Mouse (Mus musculus) G1E (cell line): ENCODE results near the gene Olfr1347. TPM values are rescaled to one million over a fixed set of nuclear protein-coding genes. Genes with fewer than 3 reads are reported as not detected.

Experiments
- ATAC-seq: 2 replicates; pipeline ENCODE4 v1.8.0; 2016; ENCODE audit warnings: mild to moderate bottlenecking; ENCODE audit not compliant: insufficient number of reproducible peaks, poor library complexity, low FRiP score, severe bottlenecking; ENCODE audit errors: extremely low read depth
- DNase-seq: peaks from one replicate; pipeline ENCODE4 v3.0.0; 2012; ENCODE audit warnings: low spot score
- H3K27me3 ChIP-seq: 2 replicates; pipeline ENCODE4 v1.6.1; 2012; ENCODE audit warnings: mild to moderate bottlenecking, low read length, inconsistent platforms; ENCODE audit not compliant: insufficient read depth
- H3K36me3 ChIP-seq: replicated peaks from 2 replicates; pipeline ENCODE3; 2012; ENCODE audit warnings: mild to moderate bottlenecking, inconsistent platforms
- H3K4me1 ChIP-seq: 2 replicates; pipeline ENCODE4 v1.6.1; 2012; ENCODE audit warnings: low read depth, low read length, inconsistent platforms, mixed read lengths; ENCODE audit not compliant: insufficient read depth
- H3K4me3 ChIP-seq: 2 replicates; pipeline ENCODE4 v1.5.1; 2012; ENCODE audit warnings: low read depth, mild to moderate bottlenecking, inconsistent platforms, low read length, moderate library complexity, mixed read lengths
- H3K9me3 ChIP-seq: replicated peaks from 2 replicates; pipeline ENCODE4 v1.6.1; 2012; ENCODE audit warnings: inconsistent platforms
- CTCF ChIP-seq: IDR thresholded peaks from 2 replicates; pipeline ENCODE4 v1.5.1; 2012; ENCODE audit warnings: low read depth, low read length, inconsistent platforms, mixed read lengths
- GATA1 ChIP-seq: IDR thresholded peaks from 2 replicates; pipeline ENCODE4 v1.6.1; 2012; ENCODE audit warnings: borderline replicate concordance, low read length, inconsistent platforms, mixed read lengths
- GATA2 ChIP-seq: IDR thresholded peaks from 2 replicates; pipeline ENCODE4 v1.6.1; 2012; ENCODE audit warnings: low read depth, low read length, inconsistent platforms, borderline replicate concordance
- POLR2AphosphoS5 ChIP-seq: IDR thresholded peaks from 2 replicates; pipeline ENCODE4 v1.6.1; 2012; ENCODE audit warnings: low read depth, low read length, inconsistent platforms; ENCODE audit not compliant: insufficient replicate concordance
- TAL1 ChIP-seq: conservative IDR thresholded peaks from 2 replicates; pipeline ENCODE4 v1.6.1; 2012; ENCODE audit warnings: low read depth, low read length, inconsistent platforms, mixed read lengths
- polyA plus RNA-seq: library from polyadenylated mRNA; stranded (reverse); fragments of >175 nt; gene quantifications from 2 replicates; pipeline ENCODE4 v1.2.3, GENCODE M21; 2012
- total RNA-seq, 2 experiments: library from RNA; stranded (forward) in 1 of 2; stranded (reverse) in 1 of 2; fragments of 200-1000 nt in 1 of 2; fragments of >200 nt in 1 of 2; fragmentation: Nextera tagmentation in 1 of 2; gene quantifications; 2 replicates each; pipeline ENCODE4 v1.2.3; 2014 to 2017

Olfr1347 gene
- total and polyA plus RNA-seq, 3 experiments, result 0.33 TPM; not detected in 2

DNA sequence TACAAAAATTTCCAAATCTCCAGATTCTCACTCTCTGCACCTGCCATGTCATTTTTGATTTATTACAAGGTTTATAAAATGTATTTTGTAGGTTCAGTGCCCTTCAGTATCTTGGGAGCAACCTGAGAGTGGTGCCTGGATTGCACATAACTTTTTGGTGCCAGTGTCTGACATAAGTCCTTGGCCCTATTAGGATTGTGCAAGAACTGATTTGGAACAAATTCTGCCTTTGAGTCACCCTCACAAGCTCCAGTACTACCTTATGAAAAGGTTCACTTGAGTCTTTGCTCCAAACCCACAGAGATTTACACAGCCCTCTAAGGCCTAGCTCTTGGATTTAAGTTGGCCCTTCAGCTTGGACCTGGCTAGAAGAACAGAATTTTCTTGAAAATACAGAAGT lies 32.6 kb downstream of the Olfr1347 start, which contains the start of gene Olfr1346:
Olfr1346 (plus strand) TSS at position 151 of the 400 bp plus-strand sequence.
- Histone ChIP-seq H3K9me3 (no peaks in the 10 kb centered on the region), H3K4me1 (no peaks in the 10 kb centered on the region), H3K36me3 (no peaks in the 10 kb centered on the region), H3K27me3 (no peaks in the 10 kb centered on the region), H3K4me3 (no peak within 1 kb of the TSS)
- ATAC-seq (no peak), DNase-seq (no peak)
- no peak for TF ChIP-seq CTCF
- no peak for TF ChIP-seq GATA1
- no peak for TF ChIP-seq TAL1
- TF ChIP-seq GATA2, result no peak
- TF ChIP-seq POLR2AphosphoS5, result no peak

DNA sequence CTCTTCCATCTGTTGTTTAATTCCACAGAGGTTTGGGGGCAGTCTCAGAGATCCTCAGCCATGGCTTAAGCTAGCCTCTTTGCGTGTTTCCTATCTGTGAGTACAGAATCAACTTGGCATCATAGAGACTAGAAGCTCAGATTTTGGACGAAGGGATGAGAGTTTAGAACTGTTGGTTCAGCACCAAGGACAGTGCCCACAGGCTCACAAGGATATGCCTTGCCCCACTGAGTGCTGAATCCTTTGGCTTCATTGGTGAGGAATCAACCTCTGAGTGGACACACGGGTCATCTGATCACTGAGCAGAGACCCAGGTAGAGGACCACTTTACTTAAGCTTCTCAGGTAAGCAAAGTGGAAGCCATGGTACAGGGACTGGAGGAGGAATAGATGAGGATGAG lies 43.2 kb downstream of the Olfr1347 start:
- no peaks in the 10 kb centered on the region for H3K4me1 ChIP-seq
- DNase-seq (no peak), ATAC-seq (no peak; the same call in 1 of the 2 replicates)
- no peak overlapping the region for H3K4me3 ChIP-seq
- TF ChIP-seq GATA1, result no peak
- no peak for TF ChIP-seq POLR2AphosphoS5
- no peak for TF ChIP-seq GATA2
- no peak for TF ChIP-seq TAL1
- TF ChIP-seq CTCF, result no peak
- H3K9me3 ChIP-seq, result no peaks in the 10 kb centered on the region
- no peaks in the 10 kb centered on the region for H3K27me3 ChIP-seq
- H3K36me3 ChIP-seq, result no peaks in the 10 kb centered on the region

DNA sequence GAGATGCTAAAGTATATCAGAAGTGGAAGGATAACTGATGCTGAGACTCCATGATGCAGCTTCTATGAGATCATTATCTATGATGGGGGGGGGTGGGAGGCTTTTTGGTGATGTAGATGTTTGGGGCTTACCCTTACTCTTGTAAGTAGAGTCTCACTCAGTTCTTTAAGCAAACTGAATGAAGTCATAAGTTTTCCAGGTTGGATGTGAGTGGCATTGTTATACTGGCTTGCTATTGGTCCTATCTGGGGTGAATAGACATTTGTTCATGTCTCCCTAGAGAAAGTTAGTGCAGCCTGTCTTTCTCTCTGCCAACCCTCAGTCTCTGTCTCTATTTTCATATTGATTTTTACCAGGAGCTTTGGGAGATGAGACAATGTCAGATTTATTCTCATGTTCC lies 43.7 kb downstream of the Olfr1347 start, which contains the start of gene Olfr1336:
Olfr1336 (plus strand) TSS at position 301 of the 400 bp plus-strand sequence.
- Histone ChIP-seq H3K9me3 (no peaks in the 10 kb centered on the region), H3K27me3 (no peaks in the 10 kb centered on the region), H3K4me3 (no peak within 1 kb of the TSS), H3K36me3 (no peaks in the 10 kb centered on the region), H3K4me1 (no peaks in the 10 kb centered on the region)
- ATAC-seq, result no peak
- no peak for DNase-seq
- TF ChIP-seq POLR2AphosphoS5 (no peak), GATA2 (no peak), GATA1 (no peak), CTCF (no peak), TAL1 (no peak)

DNA sequence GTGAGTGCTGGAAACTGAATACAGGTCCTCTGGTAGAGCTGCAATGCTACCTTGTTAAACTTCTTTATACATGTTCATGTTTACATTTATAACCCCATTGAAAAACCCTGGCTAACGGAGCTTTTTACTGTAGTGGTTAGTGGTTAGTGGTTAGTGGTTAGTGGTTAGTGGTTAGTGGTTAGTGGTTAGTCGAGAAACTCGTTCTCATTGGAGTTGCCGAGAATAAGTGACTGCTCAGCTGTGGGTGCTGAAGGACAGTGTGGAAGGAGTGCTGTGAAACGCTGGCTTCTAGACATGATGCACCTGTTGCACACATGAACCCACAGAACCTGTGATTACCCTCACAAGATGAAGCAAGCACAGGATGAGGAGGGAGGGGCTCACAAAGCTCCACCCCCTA lies 51.8 kb downstream of the Olfr1347 start:
- no peaks in the 10 kb centered on the region for H3K27me3 ChIP-seq
- no peaks in the 10 kb centered on the region for H3K4me1 ChIP-seq
- ATAC-seq (no peak), DNase-seq (no peak)
- TF ChIP-seq POLR2AphosphoS5 (no peak), CTCF (no peak), GATA1 (no peak), GATA2 (no peak), TAL1 (no peak)
- H3K4me3 ChIP-seq, result no peak overlapping the region
- H3K36me3 ChIP-seq, result no peaks in the 10 kb centered on the region
- no peaks in the 10 kb centered on the region for H3K9me3 ChIP-seq

DNA sequence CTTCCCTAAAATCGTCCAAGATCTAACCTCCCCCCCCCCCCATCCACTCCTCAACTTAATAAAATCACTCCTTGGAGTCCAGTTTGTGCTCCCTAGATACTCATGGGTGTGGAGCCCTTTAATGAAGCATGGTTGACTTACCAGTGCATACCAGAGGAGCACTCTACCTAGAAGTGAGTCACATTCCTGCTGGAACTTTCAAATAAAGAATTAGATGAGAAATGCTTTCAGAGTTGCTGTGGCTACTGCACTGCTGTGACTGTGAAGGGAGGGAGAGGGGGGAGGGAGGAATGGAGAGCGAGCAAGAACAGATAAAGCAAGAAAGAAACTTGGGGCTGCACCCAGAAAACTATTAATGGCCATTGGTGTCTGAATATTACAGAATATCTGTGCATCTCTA lies 58.4 kb downstream of the Olfr1347 start:
- H3K36me3 ChIP-seq, result no peaks in the 10 kb centered on the region
- DNase-seq, result no peak
- no peaks in the 10 kb centered on the region for H3K9me3 ChIP-seq
- H3K4me3 ChIP-seq, result no peak overlapping the region
- peaks cover 4% of the 10 kb centered on the region; the same call in 1 of the 2 replicates for H3K4me1 ChIP-seq
- no peak for TF ChIP-seq GATA2
- no peak for TF ChIP-seq TAL1
- no peak for TF ChIP-seq POLR2AphosphoS5
- TF ChIP-seq GATA1, result no peak
- TF ChIP-seq CTCF, result no peak
- no peaks in the 10 kb centered on the region for H3K27me3 ChIP-seq
- no peak for ATAC-seq

DNA sequence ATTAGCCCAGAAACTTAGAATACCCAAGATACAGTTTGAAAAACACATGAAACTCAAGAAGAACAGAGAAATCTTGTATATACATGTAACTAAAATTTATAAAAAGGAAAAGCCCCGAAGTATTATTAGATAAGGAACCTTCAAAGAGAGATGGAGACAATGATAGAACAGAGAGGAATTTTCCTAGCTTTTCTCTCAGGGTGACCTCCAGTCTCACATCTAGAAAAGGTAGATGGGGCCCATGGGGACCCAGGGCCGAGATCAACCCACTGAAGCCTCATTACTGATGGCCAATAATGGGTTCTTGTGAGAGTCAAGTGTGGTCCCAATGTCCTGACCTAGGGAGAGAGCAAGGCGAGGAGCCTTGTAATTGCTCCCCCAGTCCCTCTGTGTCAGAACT lies 61.2 kb downstream of the Olfr1347 start, which contains the start of gene Olfr1344:
Olfr1344 (plus strand) TSS at position 301 of the 400 bp plus-strand sequence.
- H3K9me3 ChIP-seq, result no peaks in the 10 kb centered on the region
- TF ChIP-seq POLR2AphosphoS5 (no peak), CTCF (no peak), GATA2 (no peak), GATA1 (no peak), TAL1 (no peak)
- H3K4me1 ChIP-seq, result peaks cover 4% of the 10 kb centered on the region; the same call in 1 of the 2 replicates
- ATAC-seq, result no peak
- H3K27me3 ChIP-seq, result no peaks in the 10 kb centered on the region
- H3K36me3 ChIP-seq, result no peaks in the 10 kb centered on the region
- no peak for DNase-seq
- H3K4me3 ChIP-seq, result no peak within 1 kb of the TSS

Other genes with a start within 250 kb of the Olfr1347 start
- not detected in 2 replicates for gene Epp13, start 247.0 kb downstream of the Olfr1347 start, total RNA-seq (2014; fragmentation: Nextera tagmentation)
- not detected in 2 replicates for gene Epp13, start 247.0 kb downstream of the Olfr1347 start, total RNA-seq (2017)
- not detected in 2 replicates for gene Epp13, start 247.0 kb downstream of the Olfr1347 start, polyA plus RNA-seq
- 10.1 and 12.8 TPM in 2 replicates for gene Zfp667, start 213.2 kb downstream of the Olfr1347 start, total RNA-seq (2014; fragmentation: Nextera tagmentation)
- gene Zfp667, start 213.2 kb downstream of the Olfr1347 start, total RNA-seq (2017), result 16.3 and 17.0 TPM in 2 replicates
- 0.19 and 0.47 TPM in 2 replicates for gene Zfp667, start 213.2 kb downstream of the Olfr1347 start, polyA plus RNA-seq
- gene Zfp583, start 168.5 kb downstream of the Olfr1347 start, total RNA-seq (2014; fragmentation: Nextera tagmentation), result 1.2 and 3.1 TPM in 2 replicates
- 0.49 and 0.64 TPM in 2 replicates for gene Zfp583, start 168.5 kb downstream of the Olfr1347 start, total RNA-seq (2017)
- 0.29 and 0.38 TPM in 2 replicates for gene Zfp583, start 168.5 kb downstream of the Olfr1347 start, polyA plus RNA-seq
- not detected in 2 replicates for gene Gm3854, start 156.0 kb downstream of the Olfr1347 start, total RNA-seq (2014; fragmentation: Nextera tagmentation)
- gene Gm3854, start 156.0 kb downstream of the Olfr1347 start, total RNA-seq (2017), result 0.05 and 0.12 TPM in 2 replicates
- gene Gm3854, start 156.0 kb downstream of the Olfr1347 start, polyA plus RNA-seq, result not detected in 2 replicates
- 0.83 and 8.5 TPM in 2 replicates for gene Zfp78, start 136.5 kb downstream of the Olfr1347 start, total RNA-seq (2014; fragmentation: Nextera tagmentation)
- gene Zfp78, start 136.5 kb downstream of the Olfr1347 start, total RNA-seq (2017), result 2.3 and 2.5 TPM in 2 replicates
- 0.03 and 0.12 TPM in 2 replicates for gene Zfp78, start 136.5 kb downstream of the Olfr1347 start, polyA plus RNA-seq
- gene Zfp28, start 116.5 kb downstream of the Olfr1347 start, total RNA-seq (2014; fragmentation: Nextera tagmentation), result 2.1 and 5.8 TPM in 2 replicates
- gene Zfp28, start 116.5 kb downstream of the Olfr1347 start, total RNA-seq (2017), result 1.8 and 2.6 TPM in 2 replicates
- gene Zfp28, start 116.5 kb downstream of the Olfr1347 start, polyA plus RNA-seq, result 0.46 and 0.63 TPM in 2 replicates
- gene Smim17, start 101.0 kb downstream of the Olfr1347 start, total RNA-seq (2014; fragmentation: Nextera tagmentation), result 1.5 TPM in 1 of 2 replicates, not detected in the other
- gene Smim17, start 101.0 kb downstream of the Olfr1347 start, total RNA-seq (2017), result not detected in 2 replicates
- gene Smim17, start 101.0 kb downstream of the Olfr1347 start, polyA plus RNA-seq, result not detected in 2 replicates
- gene Gm20715, start 89.5 kb downstream of the Olfr1347 start, total RNA-seq (2014; fragmentation: Nextera tagmentation), result not detected in 2 replicates
- gene Gm20715, start 89.5 kb downstream of the Olfr1347 start, total RNA-seq (2017), result 0.06 and 0.11 TPM in 2 replicates
- gene Gm20715, start 89.5 kb downstream of the Olfr1347 start, polyA plus RNA-seq, result not detected in 2 replicates
- gene Olfr1344, start 61.1 kb downstream of the Olfr1347 start, total RNA-seq (2014; fragmentation: Nextera tagmentation), result not detected in 2 replicates
- gene Olfr1344, start 61.1 kb downstream of the Olfr1347 start, total RNA-seq (2017), result 0.11 TPM in 1 of 2 replicates, not detected in the other
- gene Olfr1344, start 61.1 kb downstream of the Olfr1347 start, polyA plus RNA-seq, result not detected in 2 replicates
- not detected in 2 replicates for gene Olfr1336, start 43.6 kb downstream of the Olfr1347 start, total RNA-seq (2014; fragmentation: Nextera tagmentation)
- under 0.01 and 0.16 TPM in 2 replicates for gene Olfr1336, start 43.6 kb downstream of the Olfr1347 start, total RNA-seq (2017)
- gene Olfr1336, start 43.6 kb downstream of the Olfr1347 start, polyA plus RNA-seq, result not detected in 2 replicates
- gene Olfr1346, start 32.7 kb downstream of the Olfr1347 start, total RNA-seq (2014; fragmentation: Nextera tagmentation), result not detected in 2 replicates
- gene Olfr1346, start 32.7 kb downstream of the Olfr1347 start, total RNA-seq (2017), result 0.06 and 0.11 TPM in 2 replicates
- gene Olfr1346, start 32.7 kb downstream of the Olfr1347 start, polyA plus RNA-seq, result not detected in 2 replicates
- gene Olfr5, start 12.8 kb downstream of the Olfr1347 start, total RNA-seq (2014; fragmentation: Nextera tagmentation), result not detected in 2 replicates
- 0.11 TPM in 1 of 2 replicates, not detected in the other for gene Olfr5, start 12.8 kb downstream of the Olfr1347 start, total RNA-seq (2017)
- gene Olfr5, start 12.8 kb downstream of the Olfr1347 start, polyA plus RNA-seq, result not detected in 2 replicates
- not detected in 2 replicates for gene Olfr1348, start 9.0 kb upstream of the Olfr1347 start, total RNA-seq (2014; fragmentation: Nextera tagmentation)
- gene Olfr1348, start 9.0 kb upstream of the Olfr1347 start, total RNA-seq (2017), result 0.23 TPM in 1 of 2 replicates, not detected in the other
- gene Olfr1348, start 9.0 kb upstream of the Olfr1347 start, polyA plus RNA-seq, result not detected in 2 replicates
- gene Olfr1349, start 23.2 kb upstream of the Olfr1347 start, total RNA-seq (2014; fragmentation: Nextera tagmentation), result not detected in 2 replicates
- gene Olfr1349, start 23.2 kb upstream of the Olfr1347 start, total RNA-seq (2017), result 0.12 and 0.22 TPM in 2 replicates
- not detected in 2 replicates for gene Olfr1349, start 23.2 kb upstream of the Olfr1347 start, polyA plus RNA-seq
- gene Olfr1350, start 65.1 kb upstream of the Olfr1347 start, total RNA-seq (2014; fragmentation: Nextera tagmentation), result not detected in 2 replicates
- 0.05 and 0.29 TPM in 2 replicates for gene Olfr1350, start 65.1 kb upstream of the Olfr1347 start, total RNA-seq (2017)
- not detected in 2 replicates for gene Olfr1350, start 65.1 kb upstream of the Olfr1347 start, polyA plus RNA-seq
- not detected in 2 replicates for gene Zim1, start 196.7 kb upstream of the Olfr1347 start, total RNA-seq (2014; fragmentation: Nextera tagmentation)
- 0.11 TPM in 1 of 2 replicates, not detected in the other for gene Zim1, start 196.7 kb upstream of the Olfr1347 start, total RNA-seq (2017)
- gene Zim1, start 196.7 kb upstream of the Olfr1347 start, polyA plus RNA-seq, result not detected in 2 replicates
- gene Peg3, start 230.7 kb upstream of the Olfr1347 start, total RNA-seq (2014; fragmentation: Nextera tagmentation), result 49.7 and 54.3 TPM in 2 replicates
- 20.9 and 24.6 TPM in 2 replicates for gene Peg3, start 230.7 kb upstream of the Olfr1347 start, total RNA-seq (2017)
- gene Peg3, start 230.7 kb upstream of the Olfr1347 start, polyA plus RNA-seq, result 2.2 and 2.4 TPM in 2 replicates
- 6.1 and 6.9 TPM in 2 replicates for gene Usp29, start 230.8 kb upstream of the Olfr1347 start, total RNA-seq (2014; fragmentation: Nextera tagmentation)
- gene Usp29, start 230.8 kb upstream of the Olfr1347 start, total RNA-seq (2017), result 1.7 and 2.2 TPM in 2 replicates
- gene Usp29, start 230.8 kb upstream of the Olfr1347 start, polyA plus RNA-seq, result 0.09 and 0.15 TPM in 2 replicates